Mouse (Mus musculus): ENCODE measurements around the gene Mcpt2. TPM values are rescaled to one million over a fixed set of nuclear protein-coding genes. Genes with fewer than 3 reads are reported as not detected.
"Not testable (repeated sequence)": the region's sequence is repeated elsewhere in the genome, so short reads cannot be mapped to it uniquely, and the experiment has no call there.

Gene Mcpt2
- 0.06 TPM in 1 of 2 replicates, not detected in the other for polyA plus RNA-seq (2012; rRNA removed)

DNA sequence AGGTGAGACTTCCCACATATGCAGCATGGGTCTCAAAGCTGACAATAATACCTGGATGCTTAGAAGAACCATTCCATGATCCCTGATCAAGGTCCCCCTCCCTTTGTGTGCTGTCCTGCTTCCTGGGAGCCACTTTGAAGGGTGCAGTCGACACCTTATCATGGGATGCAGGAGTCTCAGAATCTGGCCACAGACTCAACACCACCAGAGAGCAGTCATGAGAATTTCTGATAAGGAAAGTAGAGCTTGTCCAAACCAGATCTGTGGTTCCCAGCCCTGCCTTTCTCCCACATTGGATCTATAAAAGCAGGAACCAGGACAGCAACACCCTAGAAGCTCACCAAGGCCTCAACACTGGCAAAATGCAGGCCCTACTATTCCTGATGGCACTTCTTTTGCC is at the start of gene Mcpt2:
Gene Mcpt2 (plus strand): TSS at position 250 of the 400 bp plus-strand sequence.
- DNase-seq (ENCODE audit: low spot score), result not testable (repeated sequence)

GRCm38 (mm10) chr14:56013147-56013546 is 28.7 kb upstream of the Mcpt2 start:
- no peak for DNase-seq (ENCODE audit: low spot score)

DNA sequence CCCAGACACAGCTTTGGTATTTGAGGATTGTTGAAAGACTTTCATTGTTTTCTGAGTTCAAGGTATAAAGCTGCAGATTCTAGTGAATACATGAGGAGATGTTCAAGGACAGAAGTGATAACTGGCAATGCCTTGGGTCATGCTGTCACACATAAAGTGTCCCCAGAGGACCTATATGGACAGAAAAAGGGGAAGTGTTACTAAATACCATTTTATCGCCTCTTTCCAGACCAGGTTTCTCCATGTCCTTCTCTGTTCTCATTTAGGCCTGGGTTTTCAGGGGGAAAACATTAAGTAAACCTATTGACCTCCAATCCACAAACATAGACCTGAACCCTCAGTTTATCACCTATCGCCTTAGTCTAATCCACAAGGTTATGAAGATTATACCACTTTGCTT is 27.9 kb upstream of the Mcpt2 start:
- DNase-seq (ENCODE audit: low spot score), result no peak

DNA sequence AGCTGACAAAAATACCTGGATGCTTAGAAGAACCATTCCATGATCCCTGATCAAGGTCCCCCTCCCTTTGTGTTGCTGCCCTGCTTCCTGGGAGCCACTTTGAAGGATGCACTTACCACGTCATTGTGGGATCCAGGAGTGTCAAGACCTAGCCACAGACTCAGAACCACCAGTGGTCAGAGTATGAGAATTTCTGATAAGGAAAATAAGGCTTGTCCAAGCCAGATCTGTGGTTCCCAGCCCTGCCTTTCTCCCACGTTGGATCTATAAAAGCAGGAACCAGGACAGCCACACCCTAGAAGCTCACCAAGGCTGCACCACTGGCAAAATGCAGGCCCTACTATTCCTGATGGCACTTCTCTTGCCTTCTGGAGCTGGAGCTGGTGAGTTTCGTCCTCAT is 24.2 kb upstream of the Mcpt2 start, which contains the start of gene Mcpt1:
Gene Mcpt1 (plus strand): TSS at position 301 of the 400 bp plus-strand sequence.
- DNase-seq (ENCODE audit: low spot score), result not testable (repeated sequence)

GRCm38 (mm10) chr14:56019446-56019845 is 22.4 kb upstream of the Mcpt2 start:
- no peak for DNase-seq (ENCODE audit: low spot score)

DNA sequence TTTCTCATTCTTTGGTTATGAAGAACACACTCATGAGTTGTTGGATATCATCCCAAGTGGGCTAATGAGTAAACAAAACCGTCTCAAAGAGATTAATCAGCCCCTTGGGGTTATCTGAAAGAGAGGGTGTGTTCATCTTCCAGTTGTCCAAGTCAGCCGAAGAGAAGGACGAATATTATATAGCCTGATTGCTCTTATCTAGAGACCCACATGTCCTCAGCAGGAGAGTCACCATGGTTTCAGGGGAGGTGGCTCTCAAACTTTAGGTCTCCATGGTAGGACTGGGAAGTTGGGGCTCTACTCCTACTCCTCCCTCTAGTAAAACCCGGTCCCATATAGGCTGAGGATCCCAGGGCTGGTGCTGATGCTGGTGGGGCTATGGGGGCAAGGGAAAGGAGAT is 20.5 kb upstream of the Mcpt2 start:
- not testable (repeated sequence) for DNase-seq (ENCODE audit: low spot score)

- not testable (repeated sequence) for DNase-seq (ENCODE audit: low spot score)
Measured at GRCm38 (mm10) chr14:56030395-56030794, 11.4 kb upstream of the Mcpt2 start, which contains the start of gene Mcpt9. Gene Mcpt9 (minus strand): TSS chr14:56030495.

- DNase-seq (ENCODE audit: low spot score), result no peak
Measured at GRCm38 (mm10) chr14:56034433-56034832, 7.4 kb upstream of the Mcpt2 start.

DNA sequence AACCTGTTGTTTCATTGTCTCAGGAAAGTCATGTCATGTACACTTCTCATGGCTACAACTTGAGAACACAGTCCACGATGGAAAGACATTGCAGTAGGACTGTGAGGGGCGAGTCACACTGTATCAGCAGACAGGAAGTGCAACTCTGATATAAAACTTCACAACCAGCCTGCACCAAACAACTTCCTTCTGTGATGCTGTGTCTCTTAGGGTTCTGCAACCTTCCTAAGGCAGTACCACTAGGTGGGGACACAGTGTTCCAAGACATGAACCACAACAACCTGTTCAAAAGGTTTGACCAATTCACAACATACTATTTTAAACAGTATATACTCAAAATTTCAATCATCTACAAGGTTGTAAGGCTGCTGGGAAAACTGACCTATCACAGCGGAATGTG is 13.6 kb downstream of the Mcpt2 start:
- no peak for DNase-seq (ENCODE audit: low spot score)

- no peak for DNase-seq (ENCODE audit: low spot score)
Measured at GRCm38 (mm10) chr14:56057722-56058121, 15.9 kb downstream of the Mcpt2 start.

- not testable (repeated sequence) for DNase-seq (ENCODE audit: low spot score)
Measured at GRCm38 (mm10) chr14:56062213-56062612, 20.4 kb downstream of the Mcpt2 start, which contains the start of gene Mcpt4. Gene Mcpt4 (minus strand): TSS chr14:56062313.

- DNase-seq (ENCODE audit: low spot score), result no peak
Measured at GRCm38 (mm10) chr14:56082016-56082415, 40.2 kb downstream of the Mcpt2 start.

- DNase-seq (ENCODE audit: low spot score), result no peak
Measured at GRCm38 (mm10) chr14:56085167-56085566, 43.3 kb downstream of the Mcpt2 start, which contains the start of gene Mcpt8. Gene Mcpt8 (minus strand): TSS chr14:56085273.

GRCm38 (mm10) chr14:56086711-56087110 is 44.9 kb downstream of the Mcpt2 start:
- no peak for DNase-seq (ENCODE audit: low spot score)

DNA sequence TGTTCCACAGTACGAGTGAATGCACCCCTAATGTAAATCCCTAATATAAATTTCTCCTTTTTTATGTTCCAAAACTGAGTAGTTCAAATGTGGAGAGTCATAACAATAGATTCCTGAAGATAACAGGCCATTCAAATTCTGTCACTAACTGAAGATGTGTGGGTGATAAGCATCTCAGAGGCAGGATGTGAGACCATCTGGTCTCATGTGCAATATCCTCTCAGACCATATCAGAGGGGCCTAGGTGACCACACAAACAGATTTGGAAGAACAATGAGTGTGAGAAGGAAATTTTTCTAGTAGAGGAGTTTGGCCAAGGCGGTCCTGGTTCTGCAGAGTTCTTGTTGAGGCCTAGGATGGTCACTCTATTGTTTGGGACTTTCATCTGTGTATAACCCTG is 51.5 kb downstream of the Mcpt2 start:
- no peak for DNase-seq (ENCODE audit: low spot score)

Other genes starting within 250 kb of the Mcpt2 start
- gene Nfatc4, start 218.9 kb upstream of the Mcpt2 start, polyA plus RNA-seq (2012; rRNA removed), result 37.9 and 44.3 TPM in 2 replicates
- 6.2 and 11.2 TPM in 2 replicates for gene Nynrin, start 188.0 kb upstream of the Mcpt2 start, polyA plus RNA-seq (2012; rRNA removed)
- gene Cbln3, start 157.6 kb upstream of the Mcpt2 start, polyA plus RNA-seq (2012; rRNA removed), result 0.22 and 0.45 TPM in 2 replicates
- gene Khnyn, start 157.1 kb upstream of the Mcpt2 start, polyA plus RNA-seq (2012; rRNA removed), result 26.2 and 26.8 TPM in 2 replicates
- 54.6 and 63.6 TPM in 2 replicates for gene Sdr39u1, start 141.7 kb upstream of the Mcpt2 start, polyA plus RNA-seq (2012; rRNA removed)
- 8.6 and 9.9 TPM in 2 replicates for gene Cma1, start 97.4 kb upstream of the Mcpt2 start, polyA plus RNA-seq (2012; rRNA removed)
- gene Cma2, start 91.1 kb upstream of the Mcpt2 start, polyA plus RNA-seq (2012; rRNA removed), result 0.07 TPM in 1 of 2 replicates, not detected in the other
- not detected in 2 replicates for gene Mcpt1, start 24.1 kb upstream of the Mcpt2 start, polyA plus RNA-seq (2012; rRNA removed)
- not detected in 2 replicates for gene Mcpt9, start 11.5 kb upstream of the Mcpt2 start, polyA plus RNA-seq (2012; rRNA removed)
- gene Mcpt4, start 20.3 kb downstream of the Mcpt2 start, polyA plus RNA-seq (2012; rRNA removed), result 6.3 and 8.4 TPM in 2 replicates
- gene Mcpt8, start 43.2 kb downstream of the Mcpt2 start, polyA plus RNA-seq (2012; rRNA removed), result not detected in 2 replicates
- gene Ctsg, start 60.5 kb downstream of the Mcpt2 start, polyA plus RNA-seq (2012; rRNA removed), result 0.08 TPM in 1 of 2 replicates, not detected in the other
- gene Gzme, start 78.6 kb downstream of the Mcpt2 start, polyA plus RNA-seq (2012; rRNA removed), result not detected in 2 replicates
- not detected in 2 replicates for gene Gzmd, start 90.6 kb downstream of the Mcpt2 start, polyA plus RNA-seq (2012; rRNA removed)
- not detected in 2 replicates for gene Gzmg, start 117.5 kb downstream of the Mcpt2 start, polyA plus RNA-seq (2012; rRNA removed)
- not detected in 2 replicates for gene Gzmn, start 132.6 kb downstream of the Mcpt2 start, polyA plus RNA-seq (2012; rRNA removed)
- gene Gzmf, start 169.4 kb downstream of the Mcpt2 start, polyA plus RNA-seq (2012; rRNA removed), result not detected in 2 replicates
- 0.07 TPM in 2 replicates for gene Gzmc, start 192.6 kb downstream of the Mcpt2 start, polyA plus RNA-seq (2012; rRNA removed)
- 1.4 and 2.2 TPM in 2 replicates for gene Gzmb, start 220.2 kb downstream of the Mcpt2 start, polyA plus RNA-seq (2012; rRNA removed)

All from urinary bladder, adult 2 months (tissue).